Mouse (Mus musculus) stomach, embryonic 16.5 days (tissue): Measurements from ENCODE around the gene Os9. TPM values are rescaled to one million over a fixed set of nuclear protein-coding genes. Genes with fewer than 3 reads are reported as not detected.

Source experiments
- ATAC-seq: fragments of 200-750 bp; cut with Nextera tagmentation; 2 replicates; pipeline ENCODE4 v1.8.0; 2017; ENCODE audit warnings: moderate number of reproducible peaks, moderate TSS enrichment; ENCODE audit not compliant: insufficient read depth, low FRiP score
- H3K27ac ChIP-seq: fragments of 300-500 bp; sonication (generic); 2 replicates; pipeline ENCODE4 v1.5.1; 2014; ENCODE audit warnings: low read length
- H3K27me3 ChIP-seq: fragments of 300-500 bp; sonication (generic); 2 replicates; pipeline ENCODE4 v1.6.1; 2014; ENCODE audit warnings: low read length, control low read depth, mixed read lengths; ENCODE audit not compliant: control insufficient read depth, insufficient read depth
- H3K36me3 ChIP-seq: fragments of 300-500 bp; sonication (generic); 2 replicates; pipeline ENCODE4 v1.6.1; 2014; ENCODE audit warnings: low read length; ENCODE audit not compliant: control insufficient read depth, insufficient read depth
- H3K4me1 ChIP-seq: fragments of 300-500 bp; sonication (generic); 2 replicates; pipeline ENCODE4 v1.6.1; 2014; ENCODE audit warnings: low read length, control low read depth, mixed read lengths; ENCODE audit not compliant: control insufficient read depth, insufficient read depth
- H3K4me2 ChIP-seq: fragments of 300-500 bp; sonication (generic); 2 replicates; pipeline ENCODE4 v1.6.1; 2014; ENCODE audit warnings: low read depth, low read length, mixed read lengths
- H3K4me3 ChIP-seq: fragments of 300-500 bp; sonication (generic); replicated peaks from 2 replicates; pipeline ENCODE4 v1.5.1; 2014; ENCODE audit warnings: mild to moderate bottlenecking, low read length
- H3K9ac ChIP-seq: fragments of 300-500 bp; sonication (generic); 2 replicates; pipeline ENCODE4 v1.6.1; 2014; ENCODE audit warnings: low read length
- H3K9me3 ChIP-seq: fragments of 300-500 bp; sonication (generic); replicated peaks from 2 replicates; pipeline ENCODE4 v1.6.1; 2016; ENCODE audit warnings: low read length, control low read depth; ENCODE audit not compliant: control insufficient read depth
- WGBS: fragments of 180-500 bp; shearing (Covaris S2); extraction: QIAGEN DNeasy Blood & Tissue Kit; methylation state at CpG from one replicate; pipeline ENCODE4 v1.1.7; 2014; 5-methylcytosine and 5-hydroxymethylcytosine counted together
- polyA plus RNA-seq: library from polyadenylated mRNA; unstranded; fragments of >200 nt; fragmentation: Nextera tagmentation; extraction: Ambion mirVana; gene quantifications from 2 replicates; pipeline ENCODE4 v1.2.1, GENCODE M21; 2015

Gene Os9
- polyA plus RNA-seq, 1 experiment from 2014 or later, result 114 TPM

- Histone ChIP-seq H3K4me2 (no peak overlapping the region), H3K27ac (no peak overlapping the region), H3K4me1 (peaks cover 6% of the 10 kb centered on the region; the same call in 1 of the 2 replicates), H3K36me3 (no peaks in the 10 kb centered on the region), H3K27me3 (no peaks in the 10 kb centered on the region), H3K9me3 (no peaks in the 10 kb centered on the region), H3K9ac (no peak overlapping the region), H3K4me3 (no peak overlapping the region)
- 69% methylated on average over 5 of the region's 5 CpGs for WGBS
- ATAC-seq, result no peak
Measured at GRCm38 (mm10) chr10:127126579-127126978, 5.6 kb upstream of the Os9 start.

- Histone ChIP-seq H3K4me1 (peaks cover 7% of the 10 kb centered on the region), H3K4me2 (no peak overlapping the region), H3K36me3 (no peaks in the 10 kb centered on the region), H3K4me3 (no peak overlapping the region), H3K9me3 (no peaks in the 10 kb centered on the region), H3K27ac (no peak overlapping the region), H3K9ac (no peak overlapping the region), H3K27me3 (no peaks in the 10 kb centered on the region)
- no peak for ATAC-seq
- WGBS, result 72% methylated on average over 9 of the region's 9 CpGs
Measured at GRCm38 (mm10) chr10:127125210-127126001, 4.5 kb upstream of the Os9 start.

- 15% methylated on average over 4 of the region's 4 CpGs for WGBS
- Histone ChIP-seq H3K9me3 (no peaks in the 10 kb centered on the region), H3K27ac (no peak overlapping the region), H3K27me3 (no peaks in the 10 kb centered on the region), H3K4me3 (peak overlapping the region; percentile 22), H3K4me2 (peak overlapping the region; percentile 48), H3K4me1 (peaks cover 11% of the 10 kb centered on the region), H3K36me3 (no peaks in the 10 kb centered on the region), H3K9ac (peak overlapping the region; percentile 47)
- no peak for ATAC-seq
Measured at GRCm38 (mm10) chr10:127123436-127123805, 2.5 kb upstream of the Os9 start.

- Histone ChIP-seq H3K9me3 (no peaks in the 10 kb centered on the region), H3K27ac (0 out of 2 replicates have a peak overlapping the region, but pooled peaks have one; percentile 21), H3K9ac (peak overlapping the region; percentile 47), H3K4me2 (peak overlapping the region; percentile 48), H3K4me1 (peaks cover 11% of the 10 kb centered on the region), H3K4me3 (peak overlapping the region; percentile 22), H3K27me3 (no peaks in the 10 kb centered on the region), H3K36me3 (no peaks in the 10 kb centered on the region)
- 20% methylated on average over 13 of the region's 13 CpGs for WGBS
- ATAC-seq, result 0 out of 2 replicates have a peak, but pooled peaks have one; percentile 52
Measured at GRCm38 (mm10) chr10:127122784-127123435, 2.0 kb upstream of the Os9 start.

- Histone ChIP-seq H3K9me3 (no peaks in the 10 kb centered on the region), H3K9ac (no peak overlapping the region), H3K4me3 (no peak overlapping the region), H3K27me3 (no peaks in the 10 kb centered on the region), H3K4me2 (no peak overlapping the region), H3K36me3 (0 out of 2 replicates have a peak, but pooled peaks cover 3% of the 10 kb centered on the region), H3K4me1 (peaks cover 11% of the 10 kb centered on the region), H3K27ac (no peak overlapping the region)
- WGBS, result 86% methylated on average over 3 of the region's 3 CpGs
- no peak for ATAC-seq
Measured at GRCm38 (mm10) chr10:127122018-127122417, 1.1 kb upstream of the Os9 start.

- H3K4me1 ChIP-seq, result peaks cover 11% of the 10 kb centered on the region
- peak; percentile 16; the same call in 1 of the 2 replicates for ATAC-seq
- H3K36me3 ChIP-seq, result 0 out of 2 replicates have a peak, but pooled peaks cover 3% of the 10 kb centered on the region
- H3K9me3 ChIP-seq, result no peaks in the 10 kb centered on the region
- H3K27ac ChIP-seq, result no peak overlapping the region
- H3K4me2 ChIP-seq, result peak overlapping the region; percentile 97
- no peaks in the 10 kb centered on the region for H3K27me3 ChIP-seq
- 2% methylated on average over 33 of the region's 34 CpGs for WGBS
- H3K4me3 ChIP-seq, result peak overlapping the region; percentile 89
- peak overlapping the region; percentile 87 for H3K9ac ChIP-seq
Measured at GRCm38 (mm10) chr10:127120301-127121065, 448 bp downstream of the Os9 start.

GRCm38 (mm10) chr10:127119229-127119628 lies 1.7 kb downstream of the Os9 start:
- 96% methylated on average over 10 of the region's 10 CpGs for WGBS

GRCm38 (mm10) chr10:127118470-127118869 lies 2.5 kb downstream of the Os9 start:
- no peak overlapping the region for H3K27ac ChIP-seq

More at GRCm38 (mm10) chr10:127119229-127119628, 1.7 kb downstream of the Os9 start:
- Histone ChIP-seq H3K4me3 (no peak overlapping the region), H3K4me1 (peaks cover 11% of the 10 kb centered on the region), H3K27me3 (no peaks in the 10 kb centered on the region), H3K4me2 (no peak overlapping the region), H3K9ac (no peak overlapping the region), H3K36me3 (0 out of 2 replicates have a peak, but pooled peaks cover 3% of the 10 kb centered on the region), H3K27ac (no peak overlapping the region), H3K9me3 (no peaks in the 10 kb centered on the region)
- no peak for ATAC-seq

More at GRCm38 (mm10) chr10:127118470-127118869, 2.5 kb downstream of the Os9 start:
- Histone ChIP-seq H3K27me3 (no peaks in the 10 kb centered on the region), H3K36me3 (0 out of 2 replicates have a peak, but pooled peaks cover 3% of the 10 kb centered on the region), H3K4me3 (no peak overlapping the region), H3K4me2 (no peak overlapping the region), H3K4me1 (peaks cover 11% of the 10 kb centered on the region), H3K9ac (no peak overlapping the region), H3K9me3 (no peaks in the 10 kb centered on the region)
- no peak for ATAC-seq
- 90% methylated on average over 11 of the region's 11 CpGs for WGBS
